In the genomic region with DNA sequence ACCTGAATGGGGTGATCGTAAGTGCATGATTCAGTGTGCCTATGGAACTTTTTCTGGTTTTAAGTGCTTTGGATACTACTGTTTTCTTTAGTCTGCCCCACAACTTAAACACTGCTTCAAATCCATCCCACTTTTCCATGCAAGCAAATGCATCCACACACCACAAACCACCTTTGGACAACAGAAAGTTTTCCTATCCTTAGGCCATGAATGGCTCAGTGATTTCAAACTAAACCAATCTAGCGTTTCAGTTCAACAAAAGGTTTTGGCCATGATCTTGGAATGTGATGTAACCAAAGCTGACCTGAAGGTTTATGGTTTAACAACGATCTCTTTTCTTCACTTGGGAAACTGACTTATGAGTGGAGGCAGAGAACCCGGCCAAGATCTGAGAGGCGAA, we compare ENCODE assay signal across 16 mouse cellular contexts.
"Had no signal": no experiment of that assay in that cellular context is flagged by ENCODE, and none has a peak within 500 bp of the region (broad histone marks: within the 10 kb centered on the region; RNA-seq: fewer than 3 reads in every experiment).

No protein-coding gene starts in this region.

- H3K4me1 ChIP-seq: midbrain, embryonic 10.5 days; midbrain, embryonic 13.5 days; midbrain, embryonic 15.5 days; neural tube, embryonic 15.5 days; stomach, embryonic 15.5 days had no signal

- DNase-seq: liver, postnatal 0 days; lung, adult 2 months; lung, postnatal 4 days; right cerebral cortex, postnatal 14 days; thymus, adult 2 months; thymus, postnatal 25 days had no signal

- H3K36me3 ChIP-seq: lung, embryonic 15.5 days; midbrain, embryonic 10.5 days; midbrain, embryonic 13.5 days; midbrain, embryonic 15.5 days; neural tube, embryonic 13.5 days; neural tube, embryonic 15.5 days; stomach, embryonic 15.5 days had no signal

- H3K4me2 ChIP-seq: lung, embryonic 15.5 days; midbrain, embryonic 13.5 days; midbrain, embryonic 15.5 days; neural tube, embryonic 13.5 days; neural tube, embryonic 15.5 days; stomach, embryonic 15.5 days had no signal

- H3K27me3 ChIP-seq: lung, embryonic 15.5 days; midbrain, embryonic 13.5 days; midbrain, embryonic 15.5 days; neural tube, embryonic 13.5 days; neural tube, embryonic 15.5 days; stomach, embryonic 15.5 days had no signal

- H3K27ac ChIP-seq: lung, embryonic 15.5 days; midbrain, embryonic 10.5 days; midbrain, embryonic 13.5 days; midbrain, embryonic 15.5 days; neural tube, embryonic 13.5 days; neural tube, embryonic 15.5 days; stomach, embryonic 15.5 days; stomach, postnatal 0 days had no signal

- H3K4me3 ChIP-seq: lung, embryonic 15.5 days; midbrain, embryonic 10.5 days; midbrain, embryonic 13.5 days; midbrain, embryonic 15.5 days; myocyte; neural tube, embryonic 13.5 days; neural tube, embryonic 15.5 days; stomach, embryonic 15.5 days had no signal

- H3K9ac ChIP-seq: liver, postnatal 0 days; lung, embryonic 15.5 days; midbrain, embryonic 13.5 days; midbrain, embryonic 15.5 days; neural tube, embryonic 13.5 days; neural tube, embryonic 15.5 days; stomach, embryonic 15.5 days had no signal

- H3K9me3 ChIP-seq: lung, embryonic 15.5 days; midbrain, embryonic 10.5 days; midbrain, embryonic 13.5 days; midbrain, embryonic 15.5 days; neural tube, embryonic 13.5 days; neural tube, embryonic 15.5 days; stomach, embryonic 15.5 days had no signal

- ATAC-seq: liver, postnatal 0 days; lung, postnatal 0 days; midbrain, embryonic 13.5 days; midbrain, embryonic 15.5 days had no signal
